Mouse (Mus musculus) small intestine, adult 2 months (tissue): ENCODE data around the gene Gm26657. TPM values are rescaled to one million over a fixed set of nuclear protein-coding genes. Genes with fewer than 3 reads are reported as not detected.

Source experiments
- H3K27ac ChIP-seq: fragments of 200-500 bp; 2 replicates; pipeline ENCODE4 v1.5.1; 2012; ENCODE audit warnings: low read depth, low read length, control low read depth, inconsistent platforms; ENCODE audit not compliant: insufficient read depth
- H3K27me3 ChIP-seq: fragments of 200-500 bp; 2 replicates; pipeline ENCODE4 v1.6.1; 2012; ENCODE audit warnings: mild to moderate bottlenecking, moderate library complexity, low read length, inconsistent platforms; ENCODE audit not compliant: control insufficient read depth, insufficient read depth
- H3K36me3 ChIP-seq: fragments of 200-500 bp; 2 replicates; pipeline ENCODE4 v1.6.1; 2012; ENCODE audit warnings: mild to moderate bottlenecking, low read length, control low read depth, inconsistent platforms; ENCODE audit not compliant: control insufficient read depth, insufficient read depth
- H3K4me1 ChIP-seq: fragments of 200-500 bp; 2 replicates; pipeline ENCODE4 v1.6.1; 2012; ENCODE audit warnings: low read length, inconsistent platforms, mixed read lengths; ENCODE audit not compliant: control insufficient read depth, insufficient read depth, insufficient read length
- H3K4me3 ChIP-seq: fragments of 200-500 bp; 2 replicates; pipeline ENCODE4 v1.5.1; 2012; ENCODE audit warnings: low read depth, mild to moderate bottlenecking, control low read depth, inconsistent platforms, low read length, moderate library complexity
- CTCF ChIP-seq: fragments of 200-500 bp; IDR thresholded peaks from 2 replicates; pipeline ENCODE4 v1.5.1; 2012; ENCODE audit warnings: low read depth, mild to moderate bottlenecking, control low read depth, inconsistent platforms, low read length, moderate library complexity, mixed read lengths; ENCODE audit not compliant: insufficient replicate concordance, insufficient read length; ENCODE audit errors: extremely low read depth
- POLR2A ChIP-seq: fragments of 200-500 bp; IDR thresholded peaks from 2 replicates; pipeline ENCODE4 v1.6.1; 2012; ENCODE audit warnings: low read depth, mild to moderate bottlenecking, control low read depth, inconsistent platforms, low read length, moderate library complexity
- WGBS: fragments of 180-500 bp; shearing (Covaris S2); methylation state at CpG from one replicate; pipeline ENCODE4 v1.1.7; 2018; 5-methylcytosine and 5-hydroxymethylcytosine counted together
- polyA plus RNA-seq: library from polyadenylated mRNA; depleted of rRNA; stranded (reverse); fragments of >200 nt; gene quantifications from 2 replicates; pipeline ENCODE4 v1.2.3, GENCODE M21; 2012

The Gm26657 gene
- polyA plus RNA-seq, 1 experiment: not detected

DNA sequence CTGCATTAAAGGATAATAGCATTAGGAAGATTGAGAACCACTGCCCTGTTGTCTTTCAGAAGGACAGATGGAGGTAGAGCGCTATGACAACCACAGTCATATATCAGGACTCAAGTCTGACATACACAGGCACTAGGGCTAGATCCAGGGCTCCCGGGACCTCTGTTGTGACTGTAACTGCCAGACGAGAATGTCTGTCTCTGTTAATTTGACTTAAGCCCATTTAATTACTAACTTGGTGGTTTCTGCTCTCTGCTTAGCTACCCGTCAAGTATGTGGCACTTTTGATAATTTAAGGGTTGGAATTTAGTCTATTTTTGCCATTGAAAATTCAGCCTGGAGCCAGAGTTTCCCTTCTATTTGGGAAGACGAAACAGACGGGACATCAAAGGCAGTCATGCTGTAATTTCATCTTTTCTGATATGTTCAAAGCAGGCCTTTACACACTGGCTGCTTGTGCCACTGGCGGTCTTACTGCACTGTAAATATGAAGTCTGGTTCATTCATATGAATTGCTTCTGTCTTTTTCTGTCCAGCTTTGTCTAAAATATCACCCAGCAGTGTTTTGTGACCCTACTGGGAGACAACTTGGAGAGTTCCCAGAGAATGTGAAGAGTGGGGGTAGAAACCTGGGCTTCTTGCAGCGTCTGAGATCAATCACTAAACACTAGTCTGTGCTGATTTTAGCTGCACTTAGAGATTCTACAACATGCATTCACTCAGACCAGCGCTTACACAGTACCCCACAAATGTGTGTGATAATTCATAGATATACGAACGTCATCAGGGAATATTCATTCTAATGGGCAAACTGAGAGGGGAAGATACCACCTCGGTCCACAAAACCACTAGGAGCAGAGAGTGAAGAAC is 21.1 kb upstream of the Gm26657 start:
- WGBS: 73% methylated on average over 12 of the region's 12 CpGs
- Histone ChIP-seq H3K4me1 (no peaks in the 10 kb centered on the region), H3K36me3 (no peaks in the 10 kb centered on the region), H3K27ac (no peak overlapping the region), H3K27me3 (no peaks in the 10 kb centered on the region), H3K4me3 (no peak overlapping the region)
- TF ChIP-seq POLR2A (no peak), CTCF (no peak)

DNA sequence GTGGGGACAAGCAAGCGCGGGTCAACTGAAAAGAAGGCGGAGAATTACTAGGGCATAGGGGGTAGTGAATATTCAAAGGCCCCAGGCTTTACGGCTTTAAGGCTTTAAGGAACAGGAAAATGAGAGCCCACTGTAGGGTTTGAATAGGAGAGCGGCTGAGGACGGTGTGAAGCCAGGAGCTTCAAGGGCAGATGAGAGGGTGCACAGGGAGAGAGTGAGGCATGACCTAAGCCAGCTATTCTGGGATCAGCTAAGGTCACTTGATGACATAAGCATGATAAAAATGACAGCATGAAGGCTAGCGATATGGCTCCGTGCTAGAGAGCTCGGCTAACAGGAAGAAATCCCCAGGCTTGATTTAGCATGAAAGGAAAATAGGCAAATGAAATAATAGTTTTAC is 20.4 kb upstream of the Gm26657 start:
- H3K4me1 ChIP-seq: no peaks in the 10 kb centered on the region
- no peaks in the 10 kb centered on the region for H3K27me3 ChIP-seq
- H3K27ac ChIP-seq: no peak overlapping the region
- 63% methylated on average over 9 of the region's 9 CpGs for WGBS
- no peak overlapping the region for H3K4me3 ChIP-seq
- no peak for TF ChIP-seq POLR2A
- TF ChIP-seq CTCF: no peak
- no peaks in the 10 kb centered on the region for H3K36me3 ChIP-seq

DNA sequence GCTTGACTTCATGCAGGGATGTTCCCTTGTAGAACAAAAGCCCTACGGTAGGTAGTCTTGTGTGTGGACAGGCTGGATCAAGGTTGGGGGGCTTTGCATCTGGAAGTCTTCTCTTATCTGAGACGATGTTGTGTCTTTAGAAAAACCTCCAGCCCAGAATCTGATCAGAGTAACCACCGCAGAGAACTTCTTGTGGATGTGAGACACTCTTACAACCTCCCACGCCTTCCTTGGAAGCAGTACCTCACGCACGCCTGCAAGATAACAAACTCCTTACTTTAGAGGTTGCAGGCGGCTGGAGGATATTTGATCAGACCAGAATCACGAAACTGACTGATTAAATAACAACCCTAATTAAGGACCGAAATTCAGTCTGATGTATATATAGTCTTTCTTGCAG is 19.5 kb upstream of the Gm26657 start:
- H3K27ac ChIP-seq: no peak overlapping the region
- H3K4me3 ChIP-seq: no peak overlapping the region
- H3K27me3 ChIP-seq: no peaks in the 10 kb centered on the region
- H3K36me3 ChIP-seq: no peaks in the 10 kb centered on the region
- WGBS: 59% methylated on average over 9 of the region's 9 CpGs
- TF ChIP-seq POLR2A (no peak), CTCF (no peak)
- no peaks in the 10 kb centered on the region for H3K4me1 ChIP-seq

DNA sequence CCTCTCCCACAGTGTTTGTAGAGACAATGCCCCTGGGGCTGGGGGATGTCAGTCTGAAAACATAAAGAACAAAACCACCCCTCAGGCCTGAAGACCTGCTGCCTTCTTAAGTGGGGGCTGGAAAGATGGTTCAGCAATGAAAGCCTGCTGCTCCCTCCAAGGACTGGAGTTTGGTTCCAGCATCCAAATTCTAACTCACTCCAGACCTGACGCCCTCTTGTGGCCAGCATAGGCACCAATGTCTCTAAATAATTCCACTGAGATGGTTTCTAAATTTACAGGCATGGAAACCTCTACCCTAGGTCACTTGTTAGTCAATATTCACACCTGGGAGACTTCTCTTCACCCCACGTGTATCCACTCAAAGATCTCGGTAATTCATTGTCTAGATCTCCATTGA is 18.4 kb upstream of the Gm26657 start:
- H3K27ac ChIP-seq: no peak overlapping the region
- H3K4me1 ChIP-seq: no peaks in the 10 kb centered on the region
- H3K36me3 ChIP-seq: no peaks in the 10 kb centered on the region
- TF ChIP-seq CTCF (peak; percentile 42; the same call in 1 of the 2 replicates), POLR2A (no peak)
- H3K4me3 ChIP-seq: no peak overlapping the region
- no peaks in the 10 kb centered on the region for H3K27me3 ChIP-seq
- WGBS: 28% methylated on average over 3 of the region's 3 CpGs

DNA sequence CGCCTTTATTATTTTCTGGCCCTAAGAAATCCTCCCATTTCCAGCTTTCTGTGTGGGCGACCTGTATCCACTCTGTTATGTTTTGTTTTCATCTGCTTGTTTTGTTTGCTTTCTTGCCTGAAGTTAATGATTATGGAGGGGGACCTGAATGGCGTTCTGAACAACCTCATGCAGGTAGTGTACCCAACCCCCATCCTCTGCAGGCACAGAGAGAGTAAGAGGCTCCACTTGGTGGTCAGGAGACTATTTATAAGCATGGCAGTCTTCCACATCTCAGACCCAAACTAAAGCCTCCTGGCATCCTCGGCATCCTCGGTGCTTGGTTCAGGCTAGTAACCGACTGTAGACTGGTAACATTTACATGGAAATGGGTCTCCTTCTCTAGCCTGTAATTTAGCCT is 17.5 kb upstream of the Gm26657 start:
- TF ChIP-seq CTCF (no peak), POLR2A (no peak)
- Histone ChIP-seq H3K27ac (no peak overlapping the region), H3K36me3 (no peaks in the 10 kb centered on the region), H3K27me3 (no peaks in the 10 kb centered on the region), H3K4me1 (no peaks in the 10 kb centered on the region), H3K4me3 (no peak overlapping the region)
- 45% methylated on average over 6 of the region's 6 CpGs for WGBS

DNA sequence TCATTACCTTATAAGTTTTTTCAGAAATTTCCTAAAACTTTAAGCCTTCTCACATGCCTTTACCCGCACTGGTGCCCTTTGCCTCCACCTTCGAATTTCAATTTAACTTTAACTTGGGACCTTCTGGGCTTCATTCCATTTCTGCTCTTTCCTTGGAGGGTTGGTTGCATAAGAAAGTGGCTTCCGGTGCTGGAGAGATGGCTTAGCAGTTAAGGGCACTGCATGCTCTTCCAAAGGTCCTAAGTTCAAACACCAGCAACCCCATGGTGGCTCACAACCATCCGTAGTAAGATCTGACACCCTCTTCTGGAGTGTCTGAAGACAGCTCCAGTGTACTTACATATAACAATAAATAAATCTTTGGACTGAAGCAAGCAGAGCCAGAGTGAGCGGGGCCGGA is 16.6 kb upstream of the Gm26657 start:
- Histone ChIP-seq H3K36me3 (no peaks in the 10 kb centered on the region), H3K27ac (no peak overlapping the region), H3K27me3 (no peaks in the 10 kb centered on the region), H3K4me1 (no peaks in the 10 kb centered on the region), H3K4me3 (no peak overlapping the region)
- WGBS: 87% methylated on average over 6 of the region's 6 CpGs
- no peak for TF ChIP-seq POLR2A
- no peak for TF ChIP-seq CTCF

DNA sequence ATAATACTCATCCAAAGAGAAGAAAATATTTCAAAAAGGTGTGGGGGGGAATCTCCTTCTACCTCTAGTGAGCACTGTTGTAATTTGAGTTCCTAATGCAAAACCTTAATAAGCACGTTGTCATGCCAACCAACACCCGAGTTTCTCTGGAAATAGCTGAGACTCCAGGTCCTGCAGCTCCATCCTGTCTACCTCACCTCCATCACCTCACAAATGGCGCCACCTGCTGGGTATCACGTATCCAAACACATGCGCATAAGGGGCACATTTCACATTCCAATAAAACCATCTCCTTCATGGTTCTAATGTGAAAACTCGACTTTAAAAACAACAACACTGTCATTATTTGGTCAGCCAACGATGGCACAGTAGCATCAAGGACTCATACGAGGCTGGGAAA is 14.0 kb upstream of the Gm26657 start:
- Histone ChIP-seq H3K4me1 (no peaks in the 10 kb centered on the region), H3K27me3 (no peaks in the 10 kb centered on the region), H3K27ac (no peak overlapping the region), H3K4me3 (no peak overlapping the region), H3K36me3 (no peaks in the 10 kb centered on the region)
- TF ChIP-seq CTCF (peak; percentile 26; the same call in 1 of the 2 replicates), POLR2A (no peak)
- WGBS: 59% methylated on average over 8 of the region's 8 CpGs
